Mouse (Mus musculus) MN1 (cell line): Measurements from ENCODE around the gene Cadm2.

Experiments
- DNase-seq: peaks from one replicate; pipeline ENCODE4 v3.0.0-alpha.2; 2016; ENCODE audit warnings: low spot score

The Cadm2 gene

GRCm38 (mm10) chr16:67124811-67125210 is 495.9 kb downstream of the Cadm2 start:
- no peak for DNase-seq

DNA sequence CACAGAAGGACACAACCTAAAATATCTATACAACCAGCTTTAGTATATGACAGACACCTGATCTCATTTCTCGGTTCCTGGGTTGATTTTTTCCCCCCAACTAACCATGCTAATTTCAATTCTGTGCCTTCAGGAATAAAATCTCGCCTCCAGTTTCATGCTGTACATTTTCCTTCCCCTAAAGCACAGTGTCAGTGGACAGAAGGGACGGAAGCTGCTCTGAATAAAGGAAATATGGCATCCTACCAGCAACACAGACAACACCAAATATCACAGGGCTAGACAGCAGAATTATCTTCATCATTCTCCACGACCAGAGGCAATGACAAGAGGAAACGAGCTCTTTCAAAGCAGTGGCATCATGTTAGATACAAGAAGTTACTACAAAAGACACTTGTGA is 498.2 kb downstream of the Cadm2 start:
- no peak for DNase-seq

DNA sequence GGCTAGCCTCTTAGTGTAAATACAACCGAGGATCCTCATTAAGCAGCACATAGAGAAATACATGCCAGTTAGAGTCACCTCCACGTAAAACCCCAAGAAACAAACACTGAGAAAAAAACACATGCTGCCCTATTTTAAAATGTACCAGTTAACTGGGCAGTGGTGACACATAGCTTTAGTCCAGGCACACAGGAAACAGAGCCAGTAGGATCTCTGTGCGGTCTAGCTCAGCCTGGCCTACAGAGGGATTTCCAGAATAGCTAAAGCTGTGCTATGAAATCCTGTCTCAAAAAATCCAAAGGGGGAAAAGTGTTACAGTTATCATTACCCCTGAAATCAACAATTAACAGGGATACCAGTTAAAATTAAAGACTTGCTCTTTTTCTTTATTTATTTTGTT is 498.9 kb downstream of the Cadm2 start:
- DNase-seq = no peak

DNA sequence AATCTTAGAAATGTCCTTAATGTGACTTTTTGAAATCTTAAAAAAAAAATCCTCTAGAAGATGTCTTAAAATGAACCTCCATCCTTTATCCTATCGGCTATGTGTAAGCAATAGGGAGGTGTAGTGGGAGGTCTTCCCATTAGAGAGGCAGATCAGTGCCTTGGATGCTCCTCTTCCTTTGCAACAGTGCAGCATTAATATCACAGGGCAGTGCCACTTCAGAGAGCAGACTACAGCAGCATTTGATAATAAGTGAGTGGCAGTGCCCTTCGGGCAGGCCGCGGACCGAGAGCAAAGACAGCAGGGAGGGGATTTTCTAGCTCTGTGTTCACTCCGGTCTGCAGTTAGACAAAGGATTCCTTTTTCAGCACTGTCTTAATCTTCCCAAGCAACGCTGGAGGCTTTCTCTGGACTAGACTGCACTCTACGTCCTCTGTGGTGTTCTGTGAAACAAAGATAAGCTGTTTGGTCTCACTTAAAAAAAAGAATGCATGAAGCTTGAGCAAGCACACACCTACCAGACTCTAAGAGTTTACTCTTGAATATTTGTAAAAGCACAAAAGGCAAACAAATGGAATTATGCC is 514.1 kb downstream of the Cadm2 start:
- DNase-seq = no peak

- no peak for DNase-seq
Measured at GRCm38 (mm10) chr16:67096706-67097105, 524.0 kb downstream of the Cadm2 start.

DNA sequence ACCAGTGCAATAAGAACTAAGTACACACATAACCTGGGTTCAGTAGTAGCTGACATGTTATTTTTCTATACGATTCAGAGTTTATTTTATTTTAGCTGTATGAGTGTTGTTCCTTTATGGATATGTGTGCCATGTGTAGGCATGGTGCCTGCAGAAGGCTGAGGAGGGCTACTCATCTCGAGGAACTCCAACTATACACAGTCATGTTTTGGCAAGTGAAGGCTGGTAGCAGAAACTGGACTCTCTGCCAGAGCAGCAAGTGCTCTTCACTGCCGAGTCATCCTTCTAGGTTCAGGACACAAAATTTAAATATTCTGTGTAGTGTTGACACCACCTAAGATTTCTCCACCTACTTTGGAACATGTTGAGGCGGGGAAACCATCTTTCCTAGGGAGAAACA is 524.8 kb downstream of the Cadm2 start:
- DNase-seq = no peak

GRCm38 (mm10) chr16:67089747-67090146 is 531.0 kb downstream of the Cadm2 start:
- no peak for DNase-seq

DNA sequence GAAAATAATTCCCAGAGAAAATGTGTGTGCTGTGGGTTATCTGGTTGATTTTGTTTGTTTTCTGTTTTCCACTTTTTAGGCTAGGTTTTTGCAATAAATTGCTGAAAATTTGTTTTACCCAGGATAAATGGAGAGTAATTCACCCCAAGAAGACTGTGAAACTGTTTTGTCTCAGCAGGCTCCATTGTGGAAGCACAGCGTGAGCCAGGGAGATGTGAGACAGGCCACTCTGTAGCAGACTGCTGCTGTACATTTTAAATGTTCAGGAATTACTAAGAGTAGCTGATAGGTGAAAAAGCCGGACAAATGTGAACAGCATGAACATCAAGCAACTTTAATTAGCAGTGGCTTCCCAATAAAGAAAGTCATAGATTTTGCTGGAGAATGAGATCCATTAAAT is 541.4 kb downstream of the Cadm2 start:
- DNase-seq = no peak

DNA sequence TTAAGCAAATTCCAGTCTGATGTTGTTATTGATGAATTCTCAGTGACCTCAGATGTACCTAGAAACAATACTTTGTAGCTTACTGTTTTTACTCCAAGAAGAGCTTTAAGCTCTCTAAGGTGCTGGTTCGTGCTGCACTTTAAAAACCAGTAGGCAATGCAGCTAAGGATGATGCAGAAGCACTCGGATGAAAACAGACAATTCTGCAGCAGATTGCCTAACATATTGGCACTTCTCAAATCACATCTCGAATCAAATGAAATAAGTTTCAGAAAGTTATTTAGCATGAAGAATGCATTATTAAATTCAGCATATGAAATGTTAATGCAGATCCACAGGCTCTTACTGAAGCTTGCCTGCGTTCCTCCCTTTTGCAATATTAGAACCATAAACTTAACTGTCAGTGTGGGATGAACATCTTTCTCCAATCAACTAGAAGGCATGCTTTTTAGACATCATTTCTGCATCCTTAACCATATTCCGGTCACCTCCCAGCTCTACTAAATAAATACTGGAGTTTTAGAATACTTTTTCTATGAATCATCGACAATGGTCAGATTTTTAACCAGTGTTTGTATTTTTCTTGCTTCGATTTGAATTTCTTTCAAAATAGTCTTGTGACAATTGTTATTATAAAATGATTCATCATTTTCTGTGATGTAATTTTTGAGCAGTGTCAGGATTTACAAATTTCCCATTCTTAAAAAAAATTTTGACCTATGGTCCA is 544.4 kb downstream of the Cadm2 start:
- no peak for DNase-seq

- no peak for DNase-seq
Measured at GRCm38 (mm10) chr16:67068461-67068860, 552.2 kb downstream of the Cadm2 start.

DNA sequence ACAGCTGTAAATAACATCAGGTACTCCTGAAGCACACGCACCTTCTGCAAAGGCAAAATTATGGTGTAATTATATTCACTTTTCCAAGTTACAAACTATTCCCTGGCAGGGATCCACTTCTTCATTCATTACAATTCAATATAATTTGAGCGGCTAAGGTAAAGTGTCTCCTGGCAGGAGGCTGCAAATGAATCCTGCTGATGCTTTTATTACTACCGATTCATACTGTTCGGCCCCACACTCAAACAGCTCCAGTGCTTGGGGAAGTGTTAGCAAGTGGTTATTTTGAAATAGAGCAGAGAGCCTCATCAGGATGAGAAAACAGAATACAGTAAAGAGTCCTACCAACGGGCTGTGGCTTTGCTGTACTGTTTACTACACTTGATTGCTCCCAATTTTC is 589.8 kb downstream of the Cadm2 start:
- no peak for DNase-seq

GRCm38 (mm10) chr16:67019856-67020255 is 600.9 kb downstream of the Cadm2 start:
- no peak for DNase-seq

DNA sequence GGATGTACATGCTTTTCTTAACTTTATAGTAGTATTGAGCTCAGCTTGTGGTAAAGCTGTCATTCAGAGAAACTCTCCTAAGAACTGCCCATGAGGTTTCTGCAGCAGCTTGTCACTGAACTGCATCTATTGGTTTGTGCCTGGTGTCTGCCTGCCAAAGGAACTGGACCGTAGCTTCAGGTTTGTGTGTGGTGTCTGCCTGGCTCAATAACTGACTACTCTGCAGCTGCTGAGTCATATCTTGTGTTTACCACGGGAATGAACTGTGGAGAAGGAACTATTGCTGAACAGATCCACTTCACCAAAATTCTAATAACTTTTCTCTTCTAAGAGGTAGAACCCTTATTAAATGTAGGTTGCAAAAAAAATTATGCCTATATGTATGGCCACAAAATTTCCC is 603.0 kb downstream of the Cadm2 start:
- no peak for DNase-seq

DNA sequence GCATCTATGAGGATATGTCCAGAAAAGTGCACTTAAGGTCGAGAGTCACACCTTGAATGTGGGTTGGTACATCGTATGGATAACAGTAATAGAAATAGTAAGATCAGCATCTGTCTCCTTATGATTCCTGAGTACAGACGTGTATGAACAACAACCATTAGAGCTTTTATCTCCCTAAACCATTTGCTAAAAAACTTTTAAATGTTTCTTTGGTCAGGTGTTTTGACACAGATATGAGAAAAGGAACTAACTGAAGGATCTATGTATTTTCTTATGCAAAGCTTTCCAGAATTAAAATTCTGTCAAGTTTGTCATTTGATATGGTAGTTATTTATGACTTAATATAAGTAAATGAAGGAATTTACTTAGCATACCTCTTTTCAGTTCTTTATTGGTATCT is 617.5 kb downstream of the Cadm2 start:
- no peak for DNase-seq

DNA sequence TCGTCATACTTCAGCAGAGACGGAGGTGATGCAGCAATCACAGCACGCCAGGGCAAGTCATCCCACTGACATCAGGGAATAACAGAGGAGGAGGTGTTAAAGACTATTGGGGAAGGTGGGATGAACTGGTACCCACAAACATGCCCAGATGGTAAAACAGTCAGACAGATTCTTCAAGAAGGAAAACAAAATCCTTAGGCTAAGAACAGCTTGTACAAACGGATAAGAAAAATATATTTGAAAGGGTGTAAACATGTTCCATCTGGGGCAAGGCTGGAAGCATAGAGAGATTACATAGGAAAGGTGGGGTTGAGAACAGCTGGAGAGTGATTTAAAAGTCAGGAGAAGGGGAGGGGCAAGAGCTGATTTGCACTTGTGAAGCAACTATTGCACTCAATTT is 619.0 kb downstream of the Cadm2 start:
- no peak for DNase-seq

DNA sequence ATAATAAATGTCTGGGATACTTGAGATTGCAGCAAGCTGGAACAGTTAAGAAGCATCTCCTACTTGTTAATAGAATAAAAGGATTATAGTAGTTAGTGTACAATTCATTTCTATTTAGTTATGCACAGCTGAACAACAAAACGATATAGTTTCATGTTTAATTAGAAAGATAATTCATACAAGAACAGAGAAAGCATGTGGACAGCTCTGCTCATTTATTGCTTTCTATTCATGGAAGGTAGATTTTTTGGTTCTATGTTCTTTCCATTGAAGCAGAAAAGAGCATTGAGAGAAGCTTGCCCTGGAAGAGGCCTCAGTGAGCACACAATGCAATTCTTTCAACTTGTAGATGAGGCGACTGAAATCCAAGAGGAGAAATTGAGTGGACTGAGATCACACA is 623.2 kb downstream of the Cadm2 start:
- DNase-seq = no peak

DNA sequence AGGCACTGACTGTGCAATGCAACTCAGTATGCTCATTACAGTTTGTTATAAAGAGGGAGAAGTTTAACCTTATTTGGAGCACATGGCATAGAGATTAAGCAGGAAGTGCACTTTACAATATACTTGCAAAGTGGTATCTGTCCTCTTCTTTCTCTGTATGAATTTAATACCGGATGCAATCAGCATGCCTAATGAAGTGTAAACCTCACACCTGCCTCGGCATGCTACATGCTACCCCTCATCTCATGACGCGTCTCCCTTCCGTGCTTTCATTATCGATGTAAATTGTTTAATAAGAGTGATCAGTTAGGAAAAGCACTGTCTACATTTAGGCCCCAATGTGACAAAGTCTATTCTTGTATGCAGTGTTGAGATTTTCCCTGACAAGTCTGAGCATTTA is 633.0 kb downstream of the Cadm2 start:
- no peak for DNase-seq

GRCm38 (mm10) chr16:66986879-66987278 is 633.8 kb downstream of the Cadm2 start:
- DNase-seq = no peak

DNA sequence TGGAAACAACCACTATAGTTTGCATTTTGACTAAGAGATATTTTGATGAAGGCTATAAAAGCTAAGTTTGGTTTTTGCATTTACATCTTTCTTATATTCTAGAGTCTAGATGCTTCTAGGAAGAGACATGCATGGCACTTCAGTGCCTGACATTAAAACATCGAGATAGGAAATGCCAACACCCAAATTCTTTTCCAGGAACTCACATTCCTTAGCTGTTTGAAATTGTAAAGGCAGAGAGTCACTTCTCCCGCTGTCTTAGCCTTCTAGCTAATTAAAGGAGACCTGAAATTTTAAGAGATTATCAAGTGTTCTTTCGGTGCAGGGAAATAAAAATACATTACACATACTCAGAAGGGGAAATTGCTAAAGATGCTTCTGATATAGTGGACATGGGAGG is 649.8 kb downstream of the Cadm2 start:
- DNase-seq = no peak

- no peak for DNase-seq
Measured at GRCm38 (mm10) chr16:66969520-66970144, 651.1 kb downstream of the Cadm2 start.

DNA sequence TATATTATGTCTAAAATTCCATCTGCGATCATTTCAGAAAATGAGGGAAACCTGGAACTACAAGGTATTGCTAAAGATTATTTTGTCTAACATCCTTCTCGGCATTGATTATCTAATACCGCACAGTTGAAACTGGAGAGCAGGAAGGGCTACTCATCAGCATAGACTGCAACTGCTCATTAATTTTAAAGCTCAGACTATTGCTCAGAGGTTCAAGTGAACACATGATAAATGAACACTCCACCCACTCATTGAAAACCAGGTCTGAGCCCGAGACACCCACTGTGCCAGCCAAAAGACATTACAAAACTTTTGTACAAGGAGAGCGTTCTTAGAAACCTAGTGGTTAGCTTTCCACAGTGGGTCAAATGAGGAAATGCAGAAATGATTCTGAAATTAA is 652.4 kb downstream of the Cadm2 start:
- DNase-seq = no peak

DNA sequence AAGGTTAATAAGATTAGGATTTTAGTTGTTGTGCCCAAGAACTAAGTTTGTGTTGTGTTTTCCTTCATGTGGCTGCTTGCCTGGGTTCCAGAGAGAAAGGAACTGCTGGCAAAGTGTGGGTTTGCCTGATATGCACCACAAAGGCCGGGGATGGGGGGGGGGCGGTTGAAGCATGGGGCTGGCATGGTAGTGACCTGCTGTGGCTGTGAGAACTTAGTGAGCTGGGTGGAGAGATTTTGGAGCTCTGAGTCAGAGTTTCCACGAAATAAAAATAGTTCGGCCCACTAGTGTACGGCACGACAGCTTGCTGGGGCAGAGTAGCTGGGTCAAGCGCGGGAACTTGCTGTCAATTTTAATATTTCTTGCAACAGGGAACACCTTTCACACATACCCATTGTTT is 653.0 kb downstream of the Cadm2 start:
- DNase-seq = no peak

- DNase-seq = no peak
Measured at GRCm38 (mm10) chr16:66959146-66959545, 661.6 kb downstream of the Cadm2 start.

GRCm38 (mm10) chr16:66955876-66956275 is 664.8 kb downstream of the Cadm2 start:
- no peak for DNase-seq
